Mouse (Mus musculus) intestine, postnatal 0 days (tissue): Measurements from ENCODE around the gene Etnk2. TPM values are rescaled to one million over a fixed set of nuclear protein-coding genes. Genes with fewer than 3 reads are reported as not detected.

Source experiments
- ATAC-seq: fragments of 200-750 bp; cut with Nextera tagmentation; 2 replicates; pipeline ENCODE4 v1.8.0; 2017; ENCODE audit warnings: mild to moderate bottlenecking, moderate TSS enrichment, moderate library complexity
- H3K27ac ChIP-seq: fragments of 300-500 bp; sonication (generic); 2 replicates; pipeline ENCODE4 v1.5.1; 2014; ENCODE audit warnings: mild to moderate bottlenecking, low read depth, low read length, moderate library complexity
- H3K27me3 ChIP-seq: fragments of 300-500 bp; sonication (generic); replicated peaks from 2 replicates; pipeline ENCODE4 v1.6.1; 2014; ENCODE audit warnings: low read length, mixed read lengths; ENCODE audit not compliant: control insufficient read depth, insufficient read depth
- H3K36me3 ChIP-seq: fragments of 300-500 bp; sonication (generic); 2 replicates; pipeline ENCODE4 v1.6.1; 2014; ENCODE audit warnings: mild to moderate bottlenecking, moderate library complexity; ENCODE audit not compliant: control insufficient read depth, insufficient read depth
- H3K4me1 ChIP-seq: fragments of 300-500 bp; sonication (generic); replicated peaks from 2 replicates; pipeline ENCODE4 v1.6.1; 2014; ENCODE audit warnings: antibody characterized with exemption, low read length, mixed read lengths; ENCODE audit not compliant: control insufficient read depth, insufficient read depth
- H3K4me2 ChIP-seq: fragments of 300-500 bp; sonication (generic); replicated peaks from 2 replicates; pipeline ENCODE4 v1.6.1; 2014; ENCODE audit warnings: low read depth, mild to moderate bottlenecking, moderate library complexity
- H3K4me3 ChIP-seq: fragments of 300-500 bp; sonication (generic); 2 replicates; pipeline ENCODE4 v1.5.1; 2014; ENCODE audit warnings: low read depth, low read length
- H3K9ac ChIP-seq: fragments of 300-500 bp; sonication (generic); 2 replicates; pipeline ENCODE4 v1.6.1; 2014; ENCODE audit warnings: mild to moderate bottlenecking, low read depth, low read length
- H3K9me3 ChIP-seq: fragments of 300-500 bp; sonication (generic); 2 replicates; pipeline ENCODE4 v1.6.1; 2016; ENCODE audit warnings: mixed run types; ENCODE audit not compliant: control insufficient read depth
- CTCF ChIP-seq: sonication (generic); IDR thresholded peaks from 2 replicates; pipeline ENCODE4 v1.5.1; 2016; ENCODE audit warnings: low read depth, mild to moderate bottlenecking, control low read depth, antibody characterized with exemption, moderate library complexity
- WGBS: fragments of 180-500 bp; shearing (Covaris S2); extraction: QIAGEN DNeasy Blood & Tissue Kit; methylation state at CpG from one replicate; pipeline ENCODE4 v1.1.7; 2014; 5-methylcytosine and 5-hydroxymethylcytosine counted together
- polyA plus RNA-seq: library from polyadenylated mRNA; unstranded; fragments of >200 nt; fragmentation: Nextera tagmentation; extraction: Ambion mirVana; gene quantifications from 2 replicates; pipeline ENCODE4 v1.2.1, GENCODE M21; 2015

Etnk2 gene
- polyA plus RNA-seq, 1 experiment from 2014 or later, result 6.0 TPM

DNA sequence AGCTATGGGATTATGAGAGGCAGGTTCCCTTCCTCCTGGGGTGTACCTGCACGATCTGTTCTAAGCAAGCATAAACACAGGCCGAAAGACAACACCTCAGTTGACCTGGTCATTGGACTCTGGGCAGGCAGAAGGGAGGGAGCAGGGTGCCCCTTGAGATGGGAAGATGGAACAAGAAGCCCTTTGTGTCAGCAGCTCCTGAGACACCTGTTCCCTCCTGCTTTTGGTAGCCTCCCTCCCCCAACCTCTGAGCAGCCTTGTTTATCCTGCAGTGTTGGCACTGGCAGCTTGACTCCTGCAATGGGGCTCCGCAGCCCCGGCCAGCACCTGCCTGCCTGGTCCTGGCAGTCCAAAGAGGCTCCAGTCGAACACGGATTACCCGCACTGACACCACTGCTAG lies 51.7 kb downstream of the Etnk2 start:
- Histone ChIP-seq H3K27me3 (no peaks in the 10 kb centered on the region), H3K4me2 (peak overlapping the region; percentile 48), H3K9me3 (no peaks in the 10 kb centered on the region), H3K9ac (peak overlapping the region; percentile 22; the same call in 1 of the 2 replicates), H3K27ac (peak overlapping the region; percentile 57; the same call in 1 of the 2 replicates), H3K36me3 (no peaks in the 10 kb centered on the region; the same call in 1 of the 2 replicates), H3K4me3 (no peak overlapping the region), H3K4me1 (peaks cover 38% of the 10 kb centered on the region)
- peak; percentile 63 for ATAC-seq
- WGBS, result 40% methylated on average over 7 of the region's 7 CpGs
- no peak for TF ChIP-seq CTCF

DNA sequence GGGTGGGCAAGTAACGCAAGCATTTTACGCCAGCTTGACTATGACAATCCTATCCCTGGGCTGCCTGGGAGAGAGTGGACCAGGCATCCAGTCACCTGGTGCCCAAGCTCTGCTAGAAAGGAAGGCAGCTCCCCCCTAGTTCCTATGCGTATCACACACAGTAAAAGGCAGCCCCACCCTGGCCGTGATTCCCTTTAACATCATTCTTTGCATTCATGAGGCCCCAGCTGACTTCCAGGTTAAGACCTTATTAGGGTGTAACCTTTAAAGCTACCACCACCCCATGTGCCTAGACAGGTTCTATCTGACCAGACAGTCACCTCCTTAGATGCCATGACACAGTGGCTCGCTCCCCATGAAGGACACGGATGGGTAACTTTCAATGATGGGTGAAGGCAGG lies 52.1 kb downstream of the Etnk2 start:
- Histone ChIP-seq H3K4me2 (peak overlapping the region; percentile 48), H3K4me1 (peaks cover 38% of the 10 kb centered on the region), H3K27ac (peak overlapping the region; percentile 57; the same call in 1 of the 2 replicates), H3K9ac (peak overlapping the region; percentile 22; the same call in 1 of the 2 replicates), H3K4me3 (no peak overlapping the region), H3K27me3 (no peaks in the 10 kb centered on the region), H3K9me3 (no peaks in the 10 kb centered on the region), H3K36me3 (no peaks in the 10 kb centered on the region; the same call in 1 of the 2 replicates)
- 0 out of 2 replicates have a peak, but pooled peaks have one; percentile 21 for ATAC-seq
- WGBS, result 57% methylated on average over 6 of the region's 6 CpGs
- no peak for TF ChIP-seq CTCF

DNA sequence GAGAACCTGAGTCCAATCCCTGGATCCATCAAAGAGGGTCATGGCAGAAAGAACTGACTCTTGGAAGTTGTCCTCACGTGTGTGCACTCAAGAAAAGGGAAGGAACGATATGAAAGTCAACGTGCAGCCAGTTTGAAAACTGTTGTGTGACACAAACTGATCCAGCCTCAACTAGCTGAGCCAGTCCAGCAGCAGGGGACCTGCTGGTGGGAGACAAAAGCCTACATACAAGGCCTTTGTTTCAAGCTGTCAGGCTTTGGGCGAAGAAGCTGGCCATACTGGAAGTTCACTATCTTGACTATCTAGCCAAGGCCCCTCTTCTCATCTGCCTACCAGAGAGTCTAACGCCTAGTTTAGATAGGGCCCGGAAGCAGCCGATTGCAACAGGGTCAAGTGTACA lies 53.1 kb downstream of the Etnk2 start:
- WGBS, result 66% methylated on average over 7 of the region's 7 CpGs
- Histone ChIP-seq H3K36me3 (no peaks in the 10 kb centered on the region; the same call in 1 of the 2 replicates), H3K9me3 (no peaks in the 10 kb centered on the region), H3K4me1 (peaks cover 42% of the 10 kb centered on the region), H3K4me3 (no peak overlapping the region), H3K27me3 (no peaks in the 10 kb centered on the region), H3K9ac (no peak overlapping the region), H3K27ac (0 out of 2 replicates have a peak overlapping the region, but pooled peaks have one; percentile 5), H3K4me2 (peak overlapping the region; percentile 77; the same call in 1 of the 2 replicates)
- no peak for ATAC-seq
- TF ChIP-seq CTCF, result no peak

DNA sequence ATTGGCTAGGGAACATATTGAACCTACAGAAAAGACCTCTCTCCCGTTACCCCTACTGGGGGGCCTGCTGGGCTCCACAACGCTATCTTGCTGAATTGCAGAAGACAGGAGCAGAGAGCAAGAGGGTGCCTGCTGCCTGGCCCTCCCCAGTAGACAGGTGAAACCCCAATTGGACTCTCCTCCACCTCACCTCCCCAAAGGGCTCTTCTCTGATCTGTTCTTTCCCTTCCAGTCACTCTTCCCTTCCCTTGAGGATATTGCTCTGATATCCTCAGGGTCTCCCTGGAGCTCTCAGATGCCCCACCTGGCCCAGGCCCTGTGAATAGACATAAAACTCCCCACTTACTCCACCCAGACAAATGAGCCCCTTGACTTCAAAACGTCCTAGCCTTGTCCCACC lies 53.7 kb downstream of the Etnk2 start:
- Histone ChIP-seq H3K4me1 (peaks cover 46% of the 10 kb centered on the region), H3K9me3 (no peaks in the 10 kb centered on the region), H3K4me2 (peak overlapping the region; percentile 77; the same call in 1 of the 2 replicates), H3K9ac (no peak overlapping the region), H3K27me3 (no peaks in the 10 kb centered on the region), H3K27ac (peak overlapping the region; percentile 52; the same call in 1 of the 2 replicates), H3K36me3 (no peaks in the 10 kb centered on the region; the same call in 1 of the 2 replicates), H3K4me3 (no peak overlapping the region)
- no peak for ATAC-seq
- TF ChIP-seq CTCF, result no peak
- 57% methylated on average over 3 of the region's 3 CpGs for WGBS

DNA sequence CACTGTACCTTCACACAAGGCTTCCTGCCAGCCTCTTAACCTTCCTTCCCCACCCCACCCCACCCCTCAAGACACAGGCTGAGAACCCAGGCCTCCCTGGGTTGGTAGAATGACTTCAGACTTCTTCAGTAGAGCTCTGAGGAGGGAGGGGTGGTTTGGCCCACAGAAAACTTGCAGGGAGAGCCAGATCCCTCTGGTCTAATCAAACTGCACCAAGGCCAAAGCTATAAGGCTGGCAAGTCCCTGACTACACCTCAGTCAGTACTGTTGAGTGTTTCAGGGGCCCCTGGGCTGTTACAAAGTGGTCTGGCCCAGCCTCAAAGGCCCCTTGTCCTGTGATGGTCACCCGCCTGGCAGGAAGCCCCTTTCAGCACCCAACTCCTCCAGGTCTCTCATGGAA lies 54.2 kb downstream of the Etnk2 start:
- H3K4me1 ChIP-seq, result peaks cover 46% of the 10 kb centered on the region
- H3K9ac ChIP-seq, result peak overlapping the region; percentile 56
- H3K27ac ChIP-seq, result peak overlapping the region; percentile 52
- H3K4me3 ChIP-seq, result no peak overlapping the region
- H3K9me3 ChIP-seq, result no peaks in the 10 kb centered on the region
- peak overlapping the region; percentile 77 for H3K4me2 ChIP-seq
- peak; percentile 7; the same call in 1 of the 2 replicates for ATAC-seq
- 10% methylated on average over 1 of the region's 1 CpGs for WGBS
- H3K27me3 ChIP-seq, result no peaks in the 10 kb centered on the region
- no peaks in the 10 kb centered on the region; the same call in 1 of the 2 replicates for H3K36me3 ChIP-seq
- TF ChIP-seq CTCF, result no peak

DNA sequence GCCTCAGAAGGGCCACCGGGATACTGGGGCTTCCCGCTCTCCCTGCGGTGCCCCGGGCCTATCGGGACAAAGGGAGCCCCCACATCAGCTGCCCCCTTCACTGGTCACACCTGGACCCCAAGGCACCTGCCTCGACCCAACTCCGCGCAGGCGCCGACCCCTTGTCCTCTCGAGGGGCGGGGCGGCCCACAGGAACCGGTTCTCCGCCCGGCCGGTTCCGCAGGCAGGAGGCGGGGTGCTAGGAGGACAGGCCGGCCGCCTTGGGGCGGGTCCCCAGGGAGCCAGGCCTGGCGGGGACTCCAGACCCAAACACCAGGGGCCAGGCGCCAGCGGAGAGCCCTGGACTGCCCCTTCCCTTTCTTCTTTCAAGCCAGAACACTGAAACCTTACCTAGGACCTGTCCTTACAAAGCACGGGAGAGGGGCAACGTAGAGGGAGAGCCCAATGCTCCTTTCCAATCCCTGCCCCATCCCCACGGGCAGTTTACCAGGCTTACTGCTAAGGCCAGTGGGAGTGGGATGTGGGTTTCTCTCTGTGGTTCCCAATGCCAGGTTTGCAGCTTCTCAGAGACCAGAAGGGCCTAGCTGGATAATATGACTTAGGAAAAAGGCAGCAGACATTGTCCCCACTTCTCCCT lies 54.9 kb downstream of the Etnk2 start:
- WGBS, result 6% methylated on average over 28 of the region's 28 CpGs

More for the DNA sequence above, 54.9 kb downstream of the Etnk2 start:
- Histone ChIP-seq H3K9ac (peak overlapping the region; percentile 56), H3K36me3 (no peaks in the 10 kb centered on the region; the same call in 1 of the 2 replicates), H3K9me3 (no peaks in the 10 kb centered on the region), H3K27me3 (no peaks in the 10 kb centered on the region), H3K27ac (peak overlapping the region; percentile 52), H3K4me2 (peak overlapping the region; percentile 77), H3K4me1 (peaks cover 38% of the 10 kb centered on the region), H3K4me3 (peak overlapping the region; percentile 51)
- TF ChIP-seq CTCF, result peak; percentile 31; the same call in 1 of the 2 replicates
- peak; percentile 61 for ATAC-seq
